Mouse (Mus musculus) testis, postnatal 14 days (tissue): Measurements from ENCODE around the gene Lpar2.

ENCODE experiments used
- DNase-seq: peaks from one replicate; pipeline ENCODE4 v3.0.0; 2021; ENCODE audit warnings: low spot score

Lpar2 gene

DNA sequence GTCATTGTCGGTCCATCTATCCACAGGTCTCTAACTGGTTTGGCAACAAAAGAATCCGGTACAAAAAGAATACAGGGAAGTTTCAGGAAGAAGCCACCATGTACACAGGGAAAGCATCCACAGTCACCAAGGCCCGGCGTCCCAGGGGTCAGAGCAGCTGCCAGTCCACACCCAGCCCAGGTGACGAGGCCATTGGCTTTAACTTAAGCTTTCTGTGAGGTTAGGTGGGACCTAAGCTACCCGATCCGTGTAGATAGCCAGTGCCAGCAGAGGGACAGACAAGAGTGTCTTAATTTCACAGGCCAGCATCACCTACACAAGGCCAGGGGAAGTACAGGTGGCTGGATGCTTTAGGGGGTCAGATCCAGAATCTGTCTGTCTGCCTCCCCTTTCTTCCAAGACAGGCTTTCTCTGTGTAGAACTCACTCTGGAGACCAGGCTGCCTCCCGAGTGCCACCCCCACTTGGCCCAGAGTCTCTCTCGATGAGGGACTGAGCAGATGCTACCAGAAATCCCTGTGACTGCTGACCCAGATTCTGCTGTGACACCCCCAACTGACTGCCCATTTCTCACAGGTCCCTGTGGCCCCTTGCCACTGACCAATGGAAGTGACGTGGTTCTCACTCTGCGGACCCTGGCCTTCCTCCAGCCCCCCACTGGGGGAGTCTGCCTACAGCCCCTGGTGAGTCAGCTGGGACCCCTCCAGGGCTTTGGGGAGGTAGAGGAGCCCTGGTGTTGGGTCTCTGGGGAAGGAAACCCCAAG, 48.0 kb downstream of the Lpar2 start:
- no peak for DNase-seq

DNA sequence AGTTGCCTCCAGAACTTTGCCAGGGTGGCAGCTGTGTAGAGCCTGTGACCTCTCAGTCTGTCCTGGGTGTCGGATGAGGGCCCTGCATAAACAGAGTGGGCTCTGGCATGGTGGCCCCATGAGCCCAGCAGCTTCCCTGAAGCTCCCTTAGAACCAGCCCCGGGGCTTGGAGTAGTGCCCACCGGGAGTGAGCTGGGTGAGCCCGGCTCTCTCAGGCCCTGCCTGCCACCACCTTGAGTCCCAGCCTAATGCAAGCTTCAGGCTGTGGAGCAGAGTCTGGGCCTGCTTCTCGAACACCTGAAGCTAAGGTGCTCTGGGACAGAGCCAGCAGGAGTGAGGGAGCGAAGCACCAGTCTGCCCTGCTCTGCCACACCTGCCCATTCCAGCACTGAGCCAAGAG, 48.7 kb downstream of the Lpar2 start:
- no peak for DNase-seq

DNA sequence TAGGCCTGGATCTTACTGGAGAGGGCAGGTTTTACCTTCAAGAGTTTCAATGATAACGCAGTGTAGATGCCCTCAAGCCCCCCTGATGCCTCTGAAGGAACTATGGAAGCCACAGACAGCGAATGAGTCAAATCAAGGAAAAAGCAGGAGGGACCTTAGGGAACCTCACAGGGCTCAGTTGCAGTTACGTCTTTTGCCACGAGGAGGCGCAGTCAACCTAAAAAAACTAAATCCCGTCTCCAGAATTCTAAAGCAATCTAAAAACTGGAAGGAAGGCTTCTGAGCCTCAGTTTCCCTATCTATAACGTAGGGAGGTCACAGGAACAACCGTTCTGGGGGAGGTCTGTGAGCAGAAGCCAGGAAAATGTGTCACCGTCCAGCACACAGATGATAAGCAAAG, 51.9 kb downstream of the Lpar2 start:
- DNase-seq: no peak

DNA sequence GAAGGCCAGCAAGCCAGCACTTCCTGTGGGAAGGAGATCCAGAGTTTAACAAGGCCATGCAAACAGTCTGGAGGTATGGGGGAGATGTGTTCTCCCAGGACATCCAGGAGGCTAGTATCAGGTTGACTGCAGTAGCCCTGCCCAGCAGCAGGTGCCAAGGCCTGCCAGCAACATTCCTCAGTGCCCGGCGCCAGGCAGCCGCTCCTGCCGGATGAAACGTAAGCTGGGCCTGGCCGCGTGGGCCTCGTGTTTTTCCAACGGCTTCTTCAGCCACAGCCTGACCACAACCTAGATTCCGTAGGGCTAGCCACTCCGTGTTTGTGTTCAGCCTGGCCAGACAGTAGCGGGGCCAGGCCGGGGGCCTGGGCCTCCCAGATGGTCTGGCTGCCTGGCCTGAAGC, 52.4 kb downstream of the Lpar2 start:
- DNase-seq: no peak

DNA sequence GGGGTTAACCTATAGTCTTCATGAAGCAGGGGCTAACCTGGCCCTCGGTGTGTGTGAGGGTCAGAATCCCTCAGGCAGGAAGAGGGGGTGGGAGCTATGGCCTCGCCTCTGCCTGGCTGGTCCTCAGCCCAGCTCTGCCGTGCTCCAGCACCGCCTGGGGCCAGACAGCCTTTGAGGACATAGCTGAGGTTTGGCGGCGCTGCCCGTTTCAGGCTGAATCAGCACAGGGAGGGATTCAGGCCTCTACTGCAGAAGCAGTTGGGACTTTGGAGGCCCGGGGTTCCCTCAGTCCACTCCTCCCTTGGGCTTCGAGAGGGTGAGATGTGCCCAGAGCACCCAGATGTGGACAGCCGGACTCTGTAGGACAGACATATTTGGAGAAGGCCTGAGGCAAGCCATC, 53.9 kb downstream of the Lpar2 start:
- no peak for DNase-seq

DNA sequence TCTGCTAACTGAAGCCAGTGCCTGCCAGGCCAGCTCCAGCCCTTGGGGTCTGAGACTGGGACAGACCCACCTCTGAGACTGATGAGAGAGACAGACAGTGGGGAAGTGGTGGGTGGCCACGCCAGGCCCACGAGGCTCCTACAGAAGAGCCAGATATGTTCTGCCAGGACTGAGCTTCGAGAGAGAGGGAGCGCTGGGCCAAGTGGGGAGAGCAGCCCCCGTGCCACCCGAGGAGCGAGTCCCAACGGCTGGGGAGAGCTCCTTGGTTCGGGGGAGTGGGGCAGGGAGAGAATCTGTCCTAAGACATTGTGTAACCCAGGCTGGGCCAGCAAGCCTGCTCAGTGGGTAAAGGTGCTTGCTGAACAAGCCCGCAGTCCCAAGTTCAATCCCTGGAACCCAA, 54.7 kb downstream of the Lpar2 start:
- no peak for DNase-seq

DNA sequence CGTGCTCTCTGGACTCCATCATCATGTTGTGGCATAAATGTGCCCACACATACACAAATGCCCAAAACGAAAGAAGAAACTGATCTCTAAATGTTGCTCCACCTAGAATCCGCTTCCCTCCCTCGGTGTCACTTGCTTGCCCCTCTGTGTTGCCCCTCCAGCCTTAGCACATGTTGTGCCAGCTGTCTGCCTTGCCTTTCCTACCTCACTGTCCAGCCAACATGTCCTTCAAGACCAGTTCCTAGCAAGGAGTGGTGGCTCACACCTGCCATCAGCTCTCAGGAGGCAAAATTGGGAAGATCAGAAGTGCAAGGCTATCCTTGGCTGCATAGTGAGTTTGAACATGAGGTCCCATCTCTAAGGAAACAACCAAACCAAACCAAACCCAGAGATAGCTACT, 55.2 kb downstream of the Lpar2 start:
- no peak for DNase-seq

DNA sequence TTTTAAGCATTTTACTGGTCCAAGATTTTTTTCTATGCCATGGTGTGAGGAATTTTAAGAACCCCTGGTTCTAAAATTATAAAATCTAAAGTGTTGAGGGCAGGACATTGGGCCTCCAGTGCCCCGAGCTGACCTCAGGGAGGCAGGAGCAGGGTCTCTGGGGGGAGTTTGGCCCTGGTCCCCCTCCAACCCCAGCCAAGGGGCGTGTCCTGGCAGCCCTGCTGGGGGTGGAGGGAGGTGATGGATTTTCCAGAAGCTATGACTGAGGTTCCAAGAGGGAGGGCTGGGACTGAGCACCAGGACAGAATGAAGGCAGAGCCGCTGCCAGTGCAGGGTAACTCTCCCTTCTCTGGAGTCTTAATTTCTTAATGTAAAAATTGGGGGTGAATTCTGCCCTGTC, 55.8 kb downstream of the Lpar2 start:
- no peak for DNase-seq

DNA sequence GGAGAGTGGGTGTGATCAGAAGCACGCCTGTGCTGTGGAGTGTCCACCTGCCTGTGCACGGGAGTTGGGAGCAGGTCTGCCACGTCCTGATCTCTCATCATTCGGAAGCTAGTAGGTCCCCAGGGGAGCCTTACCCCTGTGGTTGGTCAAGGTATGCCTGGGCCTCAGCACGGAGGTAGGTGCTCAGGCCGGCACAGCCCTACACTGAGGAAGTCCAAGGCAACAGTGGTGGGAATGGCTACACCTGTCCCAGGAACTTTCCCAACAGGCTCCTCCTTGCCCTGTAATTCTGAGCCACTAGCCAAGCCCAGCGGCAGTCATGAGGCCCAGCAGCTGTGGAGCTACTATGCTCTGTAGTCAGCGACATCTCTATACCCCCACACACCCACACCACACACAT, 57.4 kb downstream of the Lpar2 start:
- no peak for DNase-seq
